Mouse (Mus musculus): Measurements from ENCODE around the gene Chrne. TPM values are rescaled to one million over a fixed set of nuclear protein-coding genes. Genes with fewer than 3 reads are reported as not detected.

Chrne gene
- polyA plus RNA-seq, 1 experiment from 2014 or later: not detected

DNA sequence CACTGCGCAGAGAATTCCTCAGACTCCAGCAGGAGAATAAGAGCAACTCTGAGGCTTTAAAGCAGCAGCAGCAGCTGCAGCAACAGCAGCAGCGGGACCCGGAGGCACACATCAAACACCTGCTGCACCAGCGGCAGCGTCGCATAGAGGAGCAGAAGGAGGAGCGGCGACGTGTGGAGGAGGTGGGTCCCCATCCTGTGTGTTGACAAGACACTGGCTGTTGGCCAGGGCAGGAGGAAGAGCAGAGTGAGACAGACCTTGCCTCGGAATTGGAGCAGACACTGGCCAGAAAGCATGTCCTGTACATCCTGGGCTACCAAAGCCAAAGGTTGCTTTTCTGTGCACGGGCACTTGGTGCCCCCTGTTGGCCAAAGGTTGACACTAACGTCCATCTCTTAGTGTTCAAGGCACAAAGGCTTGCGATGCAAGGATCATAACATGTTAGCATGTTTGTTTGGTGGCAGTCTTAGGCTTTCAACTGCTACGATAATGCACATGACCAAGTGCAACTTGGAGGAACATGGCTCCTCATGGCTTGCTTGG, 13.9 kb downstream of the Chrne start:
- no peak overlapping the region for H3K4me3 ChIP-seq (ENCODE audit: low read depth, low read length)
- no peaks in the 10 kb centered on the region for H3K4me1 ChIP-seq (ENCODE audit: control insufficient read depth, insufficient read depth, low read length)
- no peak overlapping the region for H3K27ac ChIP-seq (ENCODE audit: low read depth, low read length)
- no peaks in the 10 kb centered on the region for H3K9me3 ChIP-seq (ENCODE audit: control insufficient read depth, low read length)
- H3K36me3 ChIP-seq (ENCODE audit: control insufficient read depth, insufficient read depth, low read length): peaks cover 32% of the 10 kb centered on the region
- WGBS: 52% methylated on average over 14 of the region's 14 CpGs
- no peaks in the 10 kb centered on the region for H3K27me3 ChIP-seq (ENCODE audit: control insufficient read depth, insufficient read depth, low read length)
- H3K9ac ChIP-seq (replicated peaks; ENCODE audit: low read depth, low read length): no peak overlapping the region
- ATAC-seq (ENCODE audit: low read depth): no peak; the same call in 1 of the 2 replicates
- H3K4me2 ChIP-seq (ENCODE audit: low read depth, low read length): no peak overlapping the region

- H3K36me3 ChIP-seq (ENCODE audit: control insufficient read depth, insufficient read depth, low read length): peaks cover 20% of the 10 kb centered on the region
- WGBS: 89% methylated on average over 9 of the region's 9 CpGs
- no peak for ATAC-seq (ENCODE audit: low read depth)
These were observed 20.5 kb downstream of the Chrne start for GRCm38 (mm10) chr11:70598451-70598953.

DNA sequence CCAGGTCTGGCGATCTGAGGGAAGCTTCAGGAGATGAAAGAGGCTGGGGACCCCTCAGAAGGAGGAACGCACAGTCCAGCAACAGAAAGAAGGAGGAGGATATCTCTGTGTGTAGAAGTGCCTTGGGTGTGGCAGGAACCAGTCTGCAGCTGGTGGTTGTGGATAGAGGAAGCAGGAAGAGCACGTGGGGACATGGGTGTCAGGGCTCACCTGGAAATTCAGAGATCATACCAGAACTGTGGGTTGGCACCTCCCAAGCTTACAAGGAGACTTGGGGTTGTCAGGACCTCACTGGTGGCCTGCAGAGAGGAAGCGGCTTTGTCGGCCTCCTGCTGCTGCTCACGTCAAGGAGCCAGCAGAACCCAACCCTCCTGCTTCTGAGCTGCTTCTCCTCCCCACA, 21.7 kb downstream of the Chrne start:
- H3K27me3 ChIP-seq (ENCODE audit: control insufficient read depth, insufficient read depth, low read length): no peaks in the 10 kb centered on the region
- 0 out of 2 replicates have a peak, but pooled peaks cover 2% of the 10 kb centered on the region for H3K4me1 ChIP-seq (ENCODE audit: control insufficient read depth, insufficient read depth, low read length)
- H3K9ac ChIP-seq (replicated peaks; ENCODE audit: low read depth, low read length): no peak overlapping the region
- no peak overlapping the region for H3K4me3 ChIP-seq (ENCODE audit: low read depth, low read length)
- peaks cover 20% of the 10 kb centered on the region for H3K36me3 ChIP-seq (ENCODE audit: control insufficient read depth, insufficient read depth, low read length)
- no peak for ATAC-seq (ENCODE audit: low read depth)
- WGBS: 87% methylated on average over 6 of the region's 6 CpGs
- no peak overlapping the region for H3K27ac ChIP-seq (ENCODE audit: low read depth, low read length)
- no peaks in the 10 kb centered on the region for H3K9me3 ChIP-seq (ENCODE audit: control insufficient read depth, low read length)
- no peak overlapping the region for H3K4me2 ChIP-seq (ENCODE audit: low read depth, low read length)

More at GRCm38 (mm10) chr11:70598451-70598953, 20.5 kb downstream of the Chrne start:
- no peak overlapping the region for H3K9ac ChIP-seq (replicated peaks; ENCODE audit: low read depth, low read length)
- H3K4me3 ChIP-seq (ENCODE audit: low read depth, low read length): no peak overlapping the region
- H3K9me3 ChIP-seq (ENCODE audit: control insufficient read depth, low read length): no peaks in the 10 kb centered on the region
- H3K4me1 ChIP-seq (ENCODE audit: control insufficient read depth, insufficient read depth, low read length): 0 out of 2 replicates have a peak, but pooled peaks cover 2% of the 10 kb centered on the region
- no peak overlapping the region for H3K4me2 ChIP-seq (ENCODE audit: low read depth, low read length)
- no peak overlapping the region for H3K27ac ChIP-seq (ENCODE audit: low read depth, low read length)
- H3K27me3 ChIP-seq (ENCODE audit: control insufficient read depth, insufficient read depth, low read length): no peaks in the 10 kb centered on the region

DNA sequence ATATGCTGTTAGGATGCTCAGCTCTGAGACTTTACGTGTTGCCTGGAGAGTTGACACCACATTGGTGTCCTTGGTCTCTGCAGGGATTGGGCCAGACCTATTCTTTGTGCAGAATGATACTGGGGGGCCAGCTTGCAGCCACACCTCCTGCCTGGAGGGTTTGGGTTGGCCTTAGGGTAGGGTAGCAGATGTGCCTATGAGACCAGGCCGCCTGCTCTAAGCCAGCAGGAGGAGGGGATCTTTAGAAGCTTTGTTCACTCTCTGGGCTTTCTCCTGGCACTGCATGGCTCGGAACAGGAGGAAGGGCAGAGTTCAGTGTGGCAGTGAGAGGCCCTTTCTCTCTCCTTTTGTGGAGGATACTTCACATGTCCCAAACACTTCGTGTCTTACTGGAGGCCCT, 22.9 kb downstream of the Chrne start:
- Histone ChIP-seq H3K27ac (ENCODE audit: low read depth, low read length) (no peak overlapping the region), H3K9me3 (ENCODE audit: control insufficient read depth, low read length) (no peaks in the 10 kb centered on the region), H3K27me3 (ENCODE audit: control insufficient read depth, insufficient read depth, low read length) (no peaks in the 10 kb centered on the region), H3K4me3 (ENCODE audit: low read depth, low read length) (no peak overlapping the region), H3K4me2 (ENCODE audit: low read depth, low read length) (no peak overlapping the region), H3K36me3 (ENCODE audit: control insufficient read depth, insufficient read depth, low read length) (peaks cover 15% of the 10 kb centered on the region), H3K4me1 (ENCODE audit: control insufficient read depth, insufficient read depth, low read length) (0 out of 2 replicates have a peak, but pooled peaks cover 2% of the 10 kb centered on the region), H3K9ac (replicated peaks; ENCODE audit: low read depth, low read length) (no peak overlapping the region)
- WGBS: 36% methylated on average over 4 of the region's 4 CpGs
- no peak for ATAC-seq (ENCODE audit: low read depth)

DNA sequence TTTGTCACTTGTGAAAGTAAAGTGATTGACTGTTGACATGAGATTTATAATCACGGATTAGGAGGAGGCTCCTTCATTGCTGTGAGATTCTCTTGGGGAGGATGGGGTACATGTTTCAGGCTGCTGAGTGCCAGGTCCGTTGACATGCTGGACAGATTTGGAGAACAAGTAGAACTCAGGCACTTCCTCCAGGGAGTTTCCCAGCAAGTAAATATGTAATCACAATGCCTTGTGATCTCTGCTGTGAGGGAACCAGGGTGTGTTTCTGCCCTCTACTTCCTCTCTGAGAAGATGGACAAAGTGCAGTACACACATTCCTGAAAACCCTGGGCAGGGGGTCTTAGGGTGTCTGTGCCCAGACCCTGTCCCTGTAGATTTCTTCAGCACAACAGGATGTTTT, 23.4 kb downstream of the Chrne start:
- 0 out of 2 replicates have a peak, but pooled peaks cover 2% of the 10 kb centered on the region for H3K4me1 ChIP-seq (ENCODE audit: control insufficient read depth, insufficient read depth, low read length)
- 80% methylated on average over 2 of the region's 2 CpGs for WGBS

DNA sequence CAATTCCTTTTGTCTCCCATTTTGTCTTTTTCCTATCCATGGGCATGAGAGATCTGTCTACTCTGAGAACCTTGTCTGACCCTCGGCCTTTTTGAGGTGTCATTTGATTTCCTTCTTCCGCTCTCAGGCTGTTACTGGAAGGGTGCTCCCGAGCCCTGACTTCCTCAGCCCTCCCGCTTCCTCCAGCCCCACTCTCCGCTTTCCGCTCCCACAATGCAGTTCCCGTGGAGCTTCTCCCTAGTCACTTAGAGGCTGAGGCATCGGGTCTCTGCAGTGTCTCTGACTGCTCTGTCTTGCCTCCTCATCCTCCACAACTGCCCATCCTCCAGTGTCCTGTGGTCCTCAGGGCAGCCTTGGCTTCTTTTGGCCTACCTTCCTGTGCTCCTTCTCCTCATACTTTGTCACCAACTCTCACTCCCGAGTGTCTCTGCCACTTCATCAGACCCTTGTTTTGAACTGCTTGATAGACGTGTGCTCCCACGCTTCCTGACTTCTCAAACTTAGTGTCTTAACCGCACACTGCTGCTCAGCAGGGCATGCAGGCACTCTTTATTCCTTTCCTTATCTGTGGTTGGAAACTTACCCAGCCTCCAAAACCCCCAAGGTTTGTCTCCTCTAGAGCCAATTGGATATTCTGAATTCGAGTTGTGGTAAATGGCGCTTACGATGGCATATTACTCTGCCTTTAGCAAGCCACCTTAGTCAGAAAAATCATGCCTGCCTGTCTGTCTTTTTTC, 24.6 kb downstream of the Chrne start:
- no peak for ATAC-seq (ENCODE audit: low read depth)
- peaks cover 15% of the 10 kb centered on the region for H3K36me3 ChIP-seq (ENCODE audit: control insufficient read depth, insufficient read depth, low read length)
- H3K4me3 ChIP-seq (ENCODE audit: low read depth, low read length): no peak overlapping the region
- no peak overlapping the region for H3K9ac ChIP-seq (replicated peaks; ENCODE audit: low read depth, low read length)
- WGBS: 83% methylated on average over 15 of the region's 15 CpGs
- H3K27me3 ChIP-seq (ENCODE audit: control insufficient read depth, insufficient read depth, low read length): no peaks in the 10 kb centered on the region
- H3K4me2 ChIP-seq (ENCODE audit: low read depth, low read length): no peak overlapping the region
- H3K9me3 ChIP-seq (ENCODE audit: control insufficient read depth, low read length): no peaks in the 10 kb centered on the region
- H3K4me1 ChIP-seq (ENCODE audit: control insufficient read depth, insufficient read depth, low read length): 0 out of 2 replicates have a peak, but pooled peaks cover 2% of the 10 kb centered on the region
- H3K27ac ChIP-seq (ENCODE audit: low read depth, low read length): no peak overlapping the region

More for the DNA sequence above, 23.4 kb downstream of the Chrne start:
- Histone ChIP-seq H3K4me2 (ENCODE audit: low read depth, low read length) (no peak overlapping the region), H3K27ac (ENCODE audit: low read depth, low read length) (no peak overlapping the region), H3K27me3 (ENCODE audit: control insufficient read depth, insufficient read depth, low read length) (no peaks in the 10 kb centered on the region), H3K4me3 (ENCODE audit: low read depth, low read length) (no peak overlapping the region), H3K9ac (replicated peaks; ENCODE audit: low read depth, low read length) (no peak overlapping the region), H3K36me3 (ENCODE audit: control insufficient read depth, insufficient read depth, low read length) (peaks cover 15% of the 10 kb centered on the region), H3K9me3 (ENCODE audit: control insufficient read depth, low read length) (no peaks in the 10 kb centered on the region)
- ATAC-seq (ENCODE audit: low read depth): no peak

DNA sequence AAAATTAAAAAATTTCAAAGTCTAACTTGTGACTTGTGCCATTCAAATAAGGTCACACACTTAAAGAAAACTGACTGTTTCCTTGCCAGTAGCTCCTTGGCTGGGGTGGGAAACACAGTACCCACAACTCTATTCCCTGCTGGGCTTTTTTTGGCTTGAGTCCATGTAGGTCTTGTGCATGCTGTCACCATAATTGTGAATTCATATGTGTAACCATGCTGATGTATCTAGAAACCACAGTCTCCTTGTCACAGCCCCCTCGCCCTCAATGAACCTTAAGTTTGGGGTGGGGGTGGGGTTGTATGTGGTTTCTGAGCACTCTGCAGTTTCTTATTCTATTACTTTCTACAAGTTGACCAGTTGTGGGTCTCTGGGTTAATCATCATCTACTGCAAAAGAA, 27.3 kb downstream of the Chrne start:
- no peaks in the 10 kb centered on the region for H3K9me3 ChIP-seq (ENCODE audit: control insufficient read depth, low read length)
- ATAC-seq (ENCODE audit: low read depth): no peak

DNA sequence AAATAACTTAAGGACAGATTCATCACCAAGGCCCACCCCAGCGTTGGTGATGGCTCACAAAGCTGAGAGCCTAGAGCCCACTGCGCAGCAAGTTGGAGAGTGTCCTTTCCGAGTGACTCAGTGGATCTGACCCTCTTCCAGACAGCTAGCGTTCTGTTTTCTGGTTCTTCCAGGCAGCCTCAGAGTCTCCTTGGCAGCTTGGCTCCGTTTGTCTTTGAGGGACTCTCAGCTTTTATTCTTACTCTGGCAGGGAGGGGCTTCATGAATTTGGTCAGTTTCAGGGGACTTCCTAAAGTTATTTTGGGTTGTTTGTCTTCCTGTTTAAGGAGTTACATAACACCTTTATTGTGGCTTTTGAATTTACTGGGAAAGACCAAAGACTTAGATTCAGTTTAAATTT, 32.1 kb downstream of the Chrne start:
- Histone ChIP-seq H3K9ac (replicated peaks; ENCODE audit: low read depth, low read length) (no peak overlapping the region), H3K27me3 (ENCODE audit: control insufficient read depth, insufficient read depth, low read length) (no peaks in the 10 kb centered on the region), H3K4me3 (ENCODE audit: low read depth, low read length) (no peak overlapping the region), H3K36me3 (ENCODE audit: control insufficient read depth, insufficient read depth, low read length) (no peaks in the 10 kb centered on the region), H3K4me1 (ENCODE audit: control insufficient read depth, insufficient read depth, low read length) (peaks cover 9% of the 10 kb centered on the region; the same call in 1 of the 2 replicates), H3K4me2 (ENCODE audit: low read depth, low read length) (no peak overlapping the region), H3K27ac (ENCODE audit: low read depth, low read length) (no peak overlapping the region), H3K9me3 (ENCODE audit: control insufficient read depth, low read length) (no peaks in the 10 kb centered on the region)
- ATAC-seq (ENCODE audit: low read depth): no peak
- WGBS: 86% methylated on average over 5 of the region's 5 CpGs

More for the DNA sequence above, 27.3 kb downstream of the Chrne start:
- Histone ChIP-seq H3K4me2 (ENCODE audit: low read depth, low read length) (no peak overlapping the region), H3K4me3 (ENCODE audit: low read depth, low read length) (no peak overlapping the region), H3K4me1 (ENCODE audit: control insufficient read depth, insufficient read depth, low read length) (0 out of 2 replicates have a peak, but pooled peaks cover 2% of the 10 kb centered on the region), H3K9ac (replicated peaks; ENCODE audit: low read depth, low read length) (no peak overlapping the region), H3K27me3 (ENCODE audit: control insufficient read depth, insufficient read depth, low read length) (no peaks in the 10 kb centered on the region), H3K27ac (ENCODE audit: low read depth, low read length) (no peak overlapping the region), H3K36me3 (ENCODE audit: control insufficient read depth, insufficient read depth, low read length) (no peaks in the 10 kb centered on the region)
- 87% methylated on average over 1 of the region's 1 CpGs for WGBS

DNA sequence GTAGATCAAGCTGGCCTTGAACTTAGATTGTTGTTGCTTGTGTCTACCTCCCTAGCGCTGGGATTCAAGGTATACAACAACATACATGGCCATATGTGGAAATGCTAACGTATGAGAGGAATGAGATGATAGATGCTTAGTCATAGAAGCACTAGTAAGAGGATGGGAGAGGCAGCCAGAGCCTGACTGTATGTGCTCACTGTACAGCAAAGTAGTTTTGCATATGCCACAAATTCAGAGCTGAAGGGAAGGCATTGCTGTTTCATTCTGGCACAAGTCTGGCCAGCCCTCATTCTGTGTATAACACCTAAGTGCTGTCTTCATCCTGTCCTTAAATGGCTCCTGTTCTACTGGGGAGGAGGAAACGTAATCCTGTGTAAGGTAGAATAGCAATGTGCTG, 32.8 kb downstream of the Chrne start:
- no peak overlapping the region for H3K27ac ChIP-seq (ENCODE audit: low read depth, low read length)
- H3K4me1 ChIP-seq (ENCODE audit: control insufficient read depth, insufficient read depth, low read length): peaks cover 9% of the 10 kb centered on the region; the same call in 1 of the 2 replicates
- H3K4me2 ChIP-seq (ENCODE audit: low read depth, low read length): no peak overlapping the region
- 90% methylated on average over 3 of the region's 3 CpGs for WGBS
- no peaks in the 10 kb centered on the region for H3K9me3 ChIP-seq (ENCODE audit: control insufficient read depth, low read length)
- H3K4me3 ChIP-seq (ENCODE audit: low read depth, low read length): no peak overlapping the region
- H3K36me3 ChIP-seq (ENCODE audit: control insufficient read depth, insufficient read depth, low read length): no peaks in the 10 kb centered on the region
- no peak overlapping the region for H3K9ac ChIP-seq (replicated peaks; ENCODE audit: low read depth, low read length)
- H3K27me3 ChIP-seq (ENCODE audit: control insufficient read depth, insufficient read depth, low read length): no peaks in the 10 kb centered on the region
- no peak for ATAC-seq (ENCODE audit: low read depth)
